Mouse (Mus musculus): Measurements from ENCODE around the gene Fam107a. TPM values are rescaled to one million over a fixed set of nuclear protein-coding genes. Genes with fewer than 3 reads are reported as not detected.

Fam107a gene
- polyA plus RNA-seq, 1 experiment from 2014 or later: 7.8 TPM

GRCm38 (mm10) chr14:8259166-8259565, 58.7 kb downstream of the Fam107a start, which contains the start of gene Acox2:
Gene Acox2 (minus strand): TSS chr14:8259353.
- H3K4me2 ChIP-seq (replicated peaks; ENCODE audit: low read depth, low read length): no peak within 1 kb of the TSS
- no peak within 1 kb of the TSS for H3K27ac ChIP-seq (ENCODE audit: low read length)
- H3K9me3 ChIP-seq (ENCODE audit: low read length): no peaks in the 10 kb centered on the region
- ATAC-seq (ENCODE audit: low FRiP score, low TSS enrichment): no peak
- no peaks in the 10 kb centered on the region for H3K36me3 ChIP-seq (ENCODE audit: insufficient read depth, low read length)
- WGBS: 82% methylated on average over 3 of the region's 3 CpGs
- no peak within 1 kb of the TSS for H3K9ac ChIP-seq (replicated peaks; ENCODE audit: low read length)
- no peaks in the 10 kb centered on the region for H3K4me1 ChIP-seq (ENCODE audit: insufficient read depth, low read length)
- no peak within 1 kb of the TSS for H3K4me3 ChIP-seq (ENCODE audit: low read length)
- no peaks in the 10 kb centered on the region for H3K27me3 ChIP-seq (ENCODE audit: insufficient read depth, low read length)

- Histone ChIP-seq H3K36me3 (ENCODE audit: insufficient read depth, low read length) (no peaks in the 10 kb centered on the region), H3K4me2 (replicated peaks; ENCODE audit: low read depth, low read length) (no peak overlapping the region), H3K9me3 (ENCODE audit: low read length) (no peaks in the 10 kb centered on the region), H3K4me1 (ENCODE audit: insufficient read depth, low read length) (no peaks in the 10 kb centered on the region), H3K9ac (replicated peaks; ENCODE audit: low read length) (no peak overlapping the region), H3K4me3 (ENCODE audit: low read length) (no peak overlapping the region), H3K27me3 (ENCODE audit: insufficient read depth, low read length) (no peaks in the 10 kb centered on the region), H3K27ac (ENCODE audit: low read length) (no peak overlapping the region)
- 75% methylated on average over 3 of the region's 3 CpGs for WGBS
- ATAC-seq (ENCODE audit: low FRiP score, low TSS enrichment): no peak
Measured at GRCm38 (mm10) chr14:8258752-8259151, 59.1 kb downstream of the Fam107a start.

GRCm38 (mm10) chr14:8258335-8258627, 59.5 kb downstream of the Fam107a start:
- Histone ChIP-seq H3K36me3 (ENCODE audit: insufficient read depth, low read length) (no peaks in the 10 kb centered on the region), H3K4me1 (ENCODE audit: insufficient read depth, low read length) (no peaks in the 10 kb centered on the region), H3K27ac (ENCODE audit: low read length) (no peak overlapping the region), H3K4me2 (replicated peaks; ENCODE audit: low read depth, low read length) (no peak overlapping the region), H3K9ac (replicated peaks; ENCODE audit: low read length) (no peak overlapping the region), H3K27me3 (ENCODE audit: insufficient read depth, low read length) (no peaks in the 10 kb centered on the region), H3K4me3 (ENCODE audit: low read length) (no peak overlapping the region), H3K9me3 (ENCODE audit: low read length) (no peaks in the 10 kb centered on the region)
- 47% methylated on average over 3 of the region's 3 CpGs for WGBS
- ATAC-seq (ENCODE audit: low FRiP score, low TSS enrichment): no peak

- no peaks in the 10 kb centered on the region for H3K4me1 ChIP-seq (ENCODE audit: insufficient read depth, low read length)
- WGBS: 49% methylated on average over 7 of the region's 7 CpGs
Measured at GRCm38 (mm10) chr14:8257521-8258334, 60.1 kb downstream of the Fam107a start.

GRCm38 (mm10) chr14:8256881-8257280, 60.9 kb downstream of the Fam107a start:
- no peak overlapping the region for H3K9ac ChIP-seq (replicated peaks; ENCODE audit: low read length)
- WGBS: 56% methylated on average over 5 of the region's 5 CpGs
- no peak for ATAC-seq (ENCODE audit: low FRiP score, low TSS enrichment)

More at GRCm38 (mm10) chr14:8257521-8258334, 60.1 kb downstream of the Fam107a start:
- no peak overlapping the region; the same call in 1 of the 2 replicates for H3K9ac ChIP-seq (replicated peaks; ENCODE audit: low read length)
- H3K27ac ChIP-seq (ENCODE audit: low read length): no peak overlapping the region
- H3K36me3 ChIP-seq (ENCODE audit: insufficient read depth, low read length): no peaks in the 10 kb centered on the region
- no peak overlapping the region for H3K4me3 ChIP-seq (ENCODE audit: low read length)
- H3K27me3 ChIP-seq (ENCODE audit: insufficient read depth, low read length): no peaks in the 10 kb centered on the region
- H3K9me3 ChIP-seq (ENCODE audit: low read length): no peaks in the 10 kb centered on the region
- no peak for ATAC-seq (ENCODE audit: low FRiP score, low TSS enrichment)
- H3K4me2 ChIP-seq (replicated peaks; ENCODE audit: low read depth, low read length): no peak overlapping the region

GRCm38 (mm10) chr14:8256072-8256471, 61.8 kb downstream of the Fam107a start:
- no peak for ATAC-seq (ENCODE audit: low FRiP score, low TSS enrichment)
- no peaks in the 10 kb centered on the region for H3K4me1 ChIP-seq (ENCODE audit: insufficient read depth, low read length)
- H3K36me3 ChIP-seq (ENCODE audit: insufficient read depth, low read length): no peaks in the 10 kb centered on the region
- H3K4me3 ChIP-seq (ENCODE audit: low read length): no peak overlapping the region
- H3K9me3 ChIP-seq (ENCODE audit: low read length): no peaks in the 10 kb centered on the region
- WGBS: 61% methylated on average over 6 of the region's 6 CpGs
- no peaks in the 10 kb centered on the region for H3K27me3 ChIP-seq (ENCODE audit: insufficient read depth, low read length)
- H3K27ac ChIP-seq (ENCODE audit: low read length): no peak overlapping the region
- H3K4me2 ChIP-seq (replicated peaks; ENCODE audit: low read depth, low read length): no peak overlapping the region
- no peak overlapping the region for H3K9ac ChIP-seq (replicated peaks; ENCODE audit: low read length)

More at GRCm38 (mm10) chr14:8256881-8257280, 60.9 kb downstream of the Fam107a start:
- Histone ChIP-seq H3K4me3 (ENCODE audit: low read length) (no peak overlapping the region), H3K36me3 (ENCODE audit: insufficient read depth, low read length) (no peaks in the 10 kb centered on the region), H3K4me1 (ENCODE audit: insufficient read depth, low read length) (no peaks in the 10 kb centered on the region), H3K9me3 (ENCODE audit: low read length) (no peaks in the 10 kb centered on the region), H3K27me3 (ENCODE audit: insufficient read depth, low read length) (no peaks in the 10 kb centered on the region), H3K27ac (ENCODE audit: low read length) (no peak overlapping the region), H3K4me2 (replicated peaks; ENCODE audit: low read depth, low read length) (no peak overlapping the region)

GRCm38 (mm10) chr14:8255076-8255729, 62.6 kb downstream of the Fam107a start:
- H3K36me3 ChIP-seq (ENCODE audit: insufficient read depth, low read length): no peaks in the 10 kb centered on the region
- peak; percentile 57; the same call in 1 of the 2 replicates for ATAC-seq (ENCODE audit: low FRiP score, low TSS enrichment)
- H3K9me3 ChIP-seq (ENCODE audit: low read length): no peaks in the 10 kb centered on the region
- H3K4me1 ChIP-seq (ENCODE audit: insufficient read depth, low read length): no peaks in the 10 kb centered on the region
- no peaks in the 10 kb centered on the region for H3K27me3 ChIP-seq (ENCODE audit: insufficient read depth, low read length)
- H3K9ac ChIP-seq (replicated peaks; ENCODE audit: low read length): no peak overlapping the region
- 76% methylated on average over 7 of the region's 7 CpGs for WGBS
- H3K4me3 ChIP-seq (ENCODE audit: low read length): no peak overlapping the region
- no peak overlapping the region for H3K27ac ChIP-seq (ENCODE audit: low read length)
- H3K4me2 ChIP-seq (replicated peaks; ENCODE audit: low read depth, low read length): no peak overlapping the region

- no peak for ATAC-seq (ENCODE audit: low FRiP score, low TSS enrichment)
- 95% methylated on average over 8 of the region's 8 CpGs for WGBS
Measured at GRCm38 (mm10) chr14:8251330-8251885, 66.4 kb downstream of the Fam107a start.

GRCm38 (mm10) chr14:8250141-8250871, 67.5 kb downstream of the Fam107a start:
- no peak overlapping the region for H3K4me3 ChIP-seq (ENCODE audit: low read length)
- H3K27ac ChIP-seq (ENCODE audit: low read length): no peak overlapping the region
- no peaks in the 10 kb centered on the region for H3K9me3 ChIP-seq (ENCODE audit: low read length)
- WGBS: 58% methylated on average over 9 of the region's 9 CpGs
- ATAC-seq (ENCODE audit: low FRiP score, low TSS enrichment): no peak
- H3K9ac ChIP-seq (replicated peaks; ENCODE audit: low read length): no peak overlapping the region
- no peaks in the 10 kb centered on the region for H3K36me3 ChIP-seq (ENCODE audit: insufficient read depth, low read length)
- H3K4me1 ChIP-seq (ENCODE audit: insufficient read depth, low read length): no peaks in the 10 kb centered on the region
- H3K4me2 ChIP-seq (replicated peaks; ENCODE audit: low read depth, low read length): no peak overlapping the region
- H3K27me3 ChIP-seq (ENCODE audit: insufficient read depth, low read length): no peaks in the 10 kb centered on the region

More at GRCm38 (mm10) chr14:8251330-8251885, 66.4 kb downstream of the Fam107a start:
- no peaks in the 10 kb centered on the region for H3K36me3 ChIP-seq (ENCODE audit: insufficient read depth, low read length)
- no peak overlapping the region for H3K4me3 ChIP-seq (ENCODE audit: low read length)
- H3K9ac ChIP-seq (replicated peaks; ENCODE audit: low read length): no peak overlapping the region
- no peak overlapping the region for H3K4me2 ChIP-seq (replicated peaks; ENCODE audit: low read depth, low read length)
- no peak overlapping the region for H3K27ac ChIP-seq (ENCODE audit: low read length)
- no peaks in the 10 kb centered on the region for H3K4me1 ChIP-seq (ENCODE audit: insufficient read depth, low read length)
- H3K27me3 ChIP-seq (ENCODE audit: insufficient read depth, low read length): no peaks in the 10 kb centered on the region
- no peaks in the 10 kb centered on the region for H3K9me3 ChIP-seq (ENCODE audit: low read length)

Measured in kidney, embryonic 16.5 days (tissue).